Mouse (Mus musculus): ENCODE measurements around the gene Entpd7.

GRCm38 (mm10) chr19:43659632-43660031, 29.8 kb upstream of the Entpd7 start:
- TF ChIP-seq CTCF (IDR thresholded peaks at IDR 0.05; ENCODE audit: low read depth) (no peak), EP300 (IDR thresholded peaks at IDR 0.05; ENCODE audit: low read depth) (no peak)

Measured in heart, postnatal 0 days (tissue).